ENCODE assay signal across 8 mouse cellular contexts in genomic region chr11:120229861-120230751, GRCm38 (mm10). TPM values are rescaled to one million over a fixed set of nuclear protein-coding genes. Genes with fewer than 3 reads are reported as not detected.
DNase-seq lines count a peak whose midpoint lies in the region; ATAC-seq and TF ChIP-seq lines count a peak whose summit lies in the region.

No protein-coding gene starts in this region.

- intact Hi-C loops in heart, postnatal 25 days (cut with DNase I), result loop anchor here (1.0 kb wide), 1 partner anchor 41 kb away; no protein-coding TSS in a partner anchor

- 1% methylated on average over 42 of the region's 42 CpGs for WGBS in forebrain, embryonic 11.5 days
- WGBS in lung, embryonic 16.5 days, result 1% methylated on average over 42 of the region's 42 CpGs

- no peaks in the 10 kb centered on the region for H3K27me3 ChIP-seq in forebrain, embryonic 11.5 days (ENCODE audit: control insufficient read depth, insufficient read depth, low read length)
- H3K27me3 ChIP-seq in lung, embryonic 16.5 days (ENCODE audit: control insufficient read depth, insufficient read depth, low read depth, low read length), result no peaks in the 10 kb centered on the region

- no peak for DNase-seq in ES-E14 (ENCODE audit: low read depth, low spot score)
- peak; percentile 86 for DNase-seq in forebrain, embryonic 11.5 days (ENCODE audit: low spot score)
- peak; percentile 80 for DNase-seq in heart, postnatal 25 days (ENCODE audit: low spot score)
- DNase-seq in layer of hippocampus, adult 2 months (ENCODE audit: low spot score in 2 of 2), result no peak
- DNase-seq in right cerebral cortex, postnatal 4 days, result peak; percentile 83
- no peak for DNase-seq in c-Kit-positive CD71-positive TER-119-positive erythroid progenitor cells, embryonic 14.5 days (ENCODE audit: low spot score)

- peak overlapping the region; percentile 99 for H3K4me2 ChIP-seq in forebrain, embryonic 11.5 days (ENCODE audit: low read depth, low read length, severe bottlenecking)
- peak overlapping the region; percentile 76 for H3K4me2 ChIP-seq in lung, embryonic 16.5 days (ENCODE audit: low read depth, low read length)

- H3K9me3 ChIP-seq in ES-E14 (ENCODE audit: control insufficient read depth, insufficient read depth, low read depth, low read length), result no peaks in the 10 kb centered on the region
- no peaks in the 10 kb centered on the region for H3K9me3 ChIP-seq in forebrain, embryonic 11.5 days (ENCODE audit: control insufficient read depth, low read length)
- H3K9me3 ChIP-seq in lung, embryonic 16.5 days (ENCODE audit: control insufficient read depth, low read length), result no peaks in the 10 kb centered on the region

- no peak for TF ChIP-seq POLR2A in bone marrow macrophage, adult 2 months (IDR thresholded peaks at IDR 0.05; ENCODE audit: borderline replicate concordance, low read depth, low read length)

- in situ Hi-C loops in ES-E14 (cut with MboI; ENCODE audit: low sequenced_read_pairs in 2 of 2, unreplicated experiment in 2 of 2), result loop anchor here (10.0 to 25.0 kb wide), 2 partner anchors 1143 to 1175 kb away; partner anchors contain the start of gene Cbx4 (in 1 of the 2)

- H3K4me1 ChIP-seq in ES-E14 (ENCODE audit: control insufficient read depth in 2 of 2, insufficient read depth in 2 of 2, low read length in 2 of 2, poor library complexity in 1 of 2), result peaks cover 4 to 15% of the 10 kb centered on the region in 2 experiments; a peak in 3 of 4 replicates
- H3K4me1 ChIP-seq in bone marrow macrophage, adult 2 months (ENCODE audit: control insufficient read depth, insufficient read depth, low read length), result peaks cover 15% of the 10 kb centered on the region
- peaks cover 43% of the 10 kb centered on the region for H3K4me1 ChIP-seq in forebrain, embryonic 11.5 days (replicated peaks; ENCODE audit: control insufficient read depth, insufficient read depth, low read length)
- peaks cover 50% of the 10 kb centered on the region for H3K4me1 ChIP-seq in lung, embryonic 16.5 days (replicated peaks; ENCODE audit: control insufficient read depth, insufficient read depth, low read length)

- ATAC-seq in forebrain, embryonic 11.5 days (replicated peaks; ENCODE audit: low FRiP score), result no peak
- no peak for ATAC-seq in lung, embryonic 16.5 days (ENCODE audit: low read depth)

- peak overlapping the region; percentile 67; the same call in 1 of the 2 replicates for H3K27ac ChIP-seq in ES-E14 (ENCODE audit: insufficient read depth, low read depth, low read length, poor library complexity, severe bottlenecking)
- H3K27ac ChIP-seq in bone marrow macrophage, adult 2 months (ENCODE audit: insufficient read depth, low read depth, low read length), result peak overlapping the region; percentile 96
- H3K27ac ChIP-seq in forebrain, embryonic 11.5 days (ENCODE audit: low read depth, low read length), result peak overlapping the region; percentile 95
- peak overlapping the region; percentile 100 for H3K27ac ChIP-seq in layer of hippocampus, adult 2 months
- H3K27ac ChIP-seq in lung, embryonic 16.5 days (ENCODE audit: low read length), result peak overlapping the region; percentile 97

- peaks cover 3% of the 10 kb centered on the region; the same call in 1 of the 2 replicates for H3K36me3 ChIP-seq in ES-E14 (ENCODE audit: control insufficient read depth, insufficient read depth, low read length, poor library complexity, severe bottlenecking)
- no peaks in the 10 kb centered on the region for H3K36me3 ChIP-seq in forebrain, embryonic 11.5 days (ENCODE audit: control insufficient read depth, insufficient read depth, low read length)
- H3K36me3 ChIP-seq in lung, embryonic 16.5 days (ENCODE audit: control insufficient read depth, insufficient read depth, low read length), result no peaks in the 10 kb centered on the region

- peak overlapping the region; percentile 63 to 83 for H3K4me3 ChIP-seq in ES-E14 (ENCODE audit: insufficient read depth in 1 of 2, low read depth in 1 of 2, low read length in 2 of 2, poor library complexity in 1 of 2, severe bottlenecking in 1 of 2)
- H3K4me3 ChIP-seq in bone marrow macrophage, adult 2 months (ENCODE audit: insufficient read depth, low read length), result peak overlapping the region; percentile 89
- H3K4me3 ChIP-seq in forebrain, embryonic 11.5 days (ENCODE audit: low read depth, low read length), result peak overlapping the region; percentile 96
- peak overlapping the region; percentile 95 for H3K4me3 ChIP-seq in layer of hippocampus, adult 2 months
- peak overlapping the region; percentile 80 for H3K4me3 ChIP-seq in lung, embryonic 16.5 days (ENCODE audit: low read length)

- TF ChIP-seq CTCF in bone marrow macrophage, adult 2 months (IDR thresholded peaks at IDR 0.05; ENCODE audit: low read depth, low read length), result no peak
- peak; percentile 16 for TF ChIP-seq CTCF in layer of hippocampus, adult 2 months (conservative IDR thresholded peaks at IDR 0.05)

- peak overlapping the region; percentile 83 for H3K9ac ChIP-seq in ES-E14 (ENCODE audit: insufficient read depth, low read depth, low read length, poor library complexity, severe bottlenecking)
- peak overlapping the region; percentile 99 for H3K9ac ChIP-seq in forebrain, embryonic 11.5 days (ENCODE audit: low read length)
- peak overlapping the region; percentile 94 for H3K9ac ChIP-seq in lung, embryonic 16.5 days (ENCODE audit: low read length)

TF ChIP-seq in ES-E14, 5 proteins besides CTCF, POLR2A, EP300 and RAD21:
- TF ChIP-seq ZC3H11A (IDR thresholded peaks at IDR 0.05; ENCODE audit: borderline replicate concordance, low read depth, low read length) (no peak), MAFK (IDR thresholded peaks at IDR 0.05; ENCODE audit: insufficient read depth, low read depth, low read length) (no peak), ZNF384 (IDR thresholded peaks at IDR 0.05; ENCODE audit: low read depth, low read length) (no peak), HCFC1 (IDR thresholded peaks at IDR 0.05; ENCODE audit: borderline replicate concordance, insufficient read depth, low read length) (no peak; the same call in 1 of the 2 replicates), CHD2 (IDR thresholded peaks at IDR 0.05; ENCODE audit: low read depth, low read length) (no peak)

RNA-seq across cellular contexts. Expression of gene Bahcc1, which starts 2.6 kb away (rescaled TPM):
- 11.7 and 16.3 TPM in 2 replicates for total RNA-seq in ES-E14 (2012; rRNA removed)
- 5.2 and 5.7 TPM in 2 replicates for polyA plus RNA-seq in bone marrow macrophage, adult 2 months (2012; ENCODE audit: insufficient read depth, insufficient read length, missing spikeins)
- polyA plus RNA-seq in forebrain, embryonic 11.5 days (2014; fragmentation: Nextera tagmentation; extraction: Ambion mirVana), result 25.2 and 30.3 TPM in 2 replicates
- 1 to 10 TPM; 7.8 to 8.3 TPM for total RNA-seq in heart, postnatal 25 days (2021)
- 10 to 100 TPM; 19.9 to 20.7 TPM for total RNA-seq in layer of hippocampus, adult 2 months (2021)
- 7.0 and 7.5 TPM in 2 replicates for polyA plus RNA-seq in lung, embryonic 16.5 days (2015; fragmentation: Nextera tagmentation; extraction: Ambion mirVana)

Comparison
In these comparisons a context has a peak if more than half of its experiments do, and no peak if none do; other contexts are left out.
1. DNase-seq: peak in forebrain, embryonic 11.5 days (single experiment), heart, postnatal 25 days (single experiment) and right cerebral cortex, postnatal 4 days (single experiment); none in ES-E14 (single experiment), layer of hippocampus, adult 2 months (0 of 2) and c-Kit-positive CD71-positive TER-119-positive erythroid progenitor cells, embryonic 14.5 days (single experiment).
2. Peak in every context shown above with its lines, with median percentiles within 50 percentile points of each other: H3K27ac ChIP-seq, H3K4me3 ChIP-seq and H3K9ac ChIP-seq.